ENCODE assay signal across 18 mouse cellular contexts in genomic region chr9:54801460-54801961, GRCm38 (mm10). TPM values are rescaled to one million over a fixed set of nuclear protein-coding genes. Genes with fewer than 3 reads are reported as not detected.
DNase-seq lines count a peak whose midpoint lies in the region; ATAC-seq and TF ChIP-seq lines count a peak whose summit lies in the region.
"Had no signal": no experiment of that assay in that cellular context is flagged by ENCODE, and none has a peak within 500 bp of the region (broad histone marks: within the 10 kb centered on the region; RNA-seq: fewer than 3 reads in every experiment).

No protein-coding gene starts in this region.

- intact Hi-C loops in gastrocnemius, postnatal 14 days (cut with DNase I; ENCODE audit: low total_unique reads): no loop called here

- H3K4me1 ChIP-seq in E14TG2a.4 (replicated peaks; ENCODE audit: low read depth, low read length): peaks cover 66% of the 10 kb centered on the region
- no peaks in the 10 kb centered on the region for H3K4me1 ChIP-seq in midbrain, postnatal 0 days (ENCODE audit: insufficient read depth, low read length)
- H3K4me1 ChIP-seq: intestine, embryonic 15.5 days had no signal

- peak overlapping the region; percentile 76 for H3K4me3 ChIP-seq in E14TG2a.4 (replicated peaks; ENCODE audit: low read length)
- H3K4me3 ChIP-seq in midbrain, postnatal 0 days (ENCODE audit: low read depth, low read length): no peak overlapping the region
- H3K4me3 ChIP-seq: intestine, embryonic 15.5 days; myocyte had no signal

- peaks cover 12% of the 10 kb centered on the region for H3K27me3 ChIP-seq in E14TG2a.4 (ENCODE audit: insufficient read depth, low read length)
- H3K27me3 ChIP-seq in midbrain, postnatal 0 days (ENCODE audit: insufficient read depth, low read length): no peaks in the 10 kb centered on the region

- no peak for TF ChIP-seq CTCF in E14TG2a.4 (conservative IDR thresholded peaks at IDR 0.05; ENCODE audit: low read length)
- no peak for TF ChIP-seq CTCF in midbrain, postnatal 0 days (IDR thresholded peaks at IDR 0.05)

- H3K27ac ChIP-seq in midbrain, postnatal 0 days (ENCODE audit: low read depth, low read length): no peak overlapping the region
- H3K27ac ChIP-seq: intestine, embryonic 15.5 days; macrophage had no signal

- H3K9me3 ChIP-seq in E14TG2a.4 (ENCODE audit: low read length): peaks cover under 1% of the 10 kb centered on the region; the same call in 1 of the 2 replicates
- no peaks in the 10 kb centered on the region for H3K9me3 ChIP-seq in midbrain, postnatal 0 days (ENCODE audit: low read length)
- H3K9me3 ChIP-seq: intestine, embryonic 15.5 days had no signal

- WGBS in midbrain, postnatal 0 days: 43% methylated on average over 10 of the region's 10 CpGs

- no peak for ATAC-seq in midbrain, postnatal 0 days (ENCODE audit: low FRiP score)
- ATAC-seq: intestine, embryonic 15.5 days; liver, postnatal 0 days had no signal

- peaks cover 25% of the 10 kb centered on the region for H3K36me3 ChIP-seq in E14TG2a.4 (ENCODE audit: insufficient read depth, low read length)
- no peaks in the 10 kb centered on the region for H3K36me3 ChIP-seq in midbrain, postnatal 0 days (ENCODE audit: insufficient read depth, low read length)
- H3K36me3 ChIP-seq: intestine, embryonic 15.5 days had no signal

- no peak overlapping the region for H3K4me2 ChIP-seq in midbrain, postnatal 0 days (ENCODE audit: low read depth, low read length, poor library complexity, severe bottlenecking)
- H3K4me2 ChIP-seq: intestine, embryonic 15.5 days had no signal

- peak; percentile 27 for DNase-seq in gastrocnemius, postnatal 14 days
- DNase-seq in gastrocnemius, adult 18-20 months (ENCODE audit: low spot score): no peak
- peak; percentile 64 for DNase-seq in embryo, embryonic 10.5 days (ENCODE audit: low spot score)
- peak; percentile 16 for DNase-seq in gonadal fat pad, adult 2 months (ENCODE audit: low read depth)
- no peak for DNase-seq in ovary, adult 18-20 months (ENCODE audit: low spot score)
- no peak for DNase-seq in left cerebral cortex, adult 11 months (ENCODE audit: low spot score)
- no peak for DNase-seq in midbrain, postnatal 0 days (ENCODE audit: low spot score)
- DNase-seq: adrenal gland, postnatal 25 days; B cell, adult 2 months; cerebellum, adult 11 months; gastrocnemius, postnatal 36 days; liver, postnatal 0 days; thymus, postnatal 14 days had no signal

- H3K9ac ChIP-seq in midbrain, postnatal 0 days (replicated peaks; ENCODE audit: low read length, poor library complexity, severe bottlenecking): no peak overlapping the region
- H3K9ac ChIP-seq: intestine, embryonic 15.5 days; liver, postnatal 0 days had no signal

RNA-seq across cellular contexts. Expression of gene Crabp1, which starts 37.0 kb away (rescaled TPM):
- 1 to 10 TPM; 1.4 to 1.7 TPM for total RNA-seq in gastrocnemius, postnatal 14 days (2021)
- under 1 TPM; 0.80 to 0.88 TPM for total RNA-seq in gastrocnemius, adult 18-20 months (2021)
- 3.5 and 6.7 TPM in 2 replicates for polyA plus RNA-seq in gonadal fat pad, adult 2 months (2012; rRNA removed)
- total RNA-seq in midbrain, postnatal 0 days (2014; rRNA removed): 18.4 and 20.4 TPM in 2 replicates
- 26.3 and 33.1 TPM in 2 replicates for polyA plus RNA-seq in midbrain, postnatal 0 days (2015; fragmentation: Nextera tagmentation; extraction: Ambion mirVana)
- total RNA-seq: heart, postnatal 10 days had no signal
- polyA plus RNA-seq: liver, postnatal 0 days; macrophage had no signal

Comparison
In these comparisons a context has a peak if more than half of its experiments do, and no peak if none do; other contexts are left out.
1. DNase-seq: peak in gastrocnemius, postnatal 14 days (single experiment), embryo, embryonic 10.5 days (single experiment) and gonadal fat pad, adult 2 months (single experiment); none in gastrocnemius, adult 18-20 months (single experiment), ovary, adult 18-20 months (single experiment), left cerebral cortex, adult 11 months (single experiment) and midbrain, postnatal 0 days (single experiment).